Mouse (Mus musculus): Measurements from ENCODE around the gene Xcr1. TPM values are rescaled to one million over a fixed set of nuclear protein-coding genes. Genes with fewer than 3 reads are reported as not detected.

Xcr1 gene
- 0.53 TPM for polyA plus RNA-seq (2014; fragmentation: Illumina TruSeq; extraction: RNeasy Lipid Tissue Mini Kit (QIAGEN cat#74804); ENCODE audit: insufficient read depth, low read depth, low replicate concordance)

GRCm38 (mm10) chr9:123861929-123862328 is at the start of gene Xcr1:
Gene Xcr1, minus strand, starts transcription at chr9:123862029.

GRCm38 (mm10) chr9:123851713-123852448 is 9.9 kb downstream of the Xcr1 start, which contains the start of gene Fyco1:
Gene Fyco1, minus strand, starts transcription at chr9:123851899.

GRCm38 (mm10) chr9:123806267-123806666 is 55.6 kb downstream of the Xcr1 start, which contains the start of gene Cxcr6:
Gene Cxcr6, plus strand, starts transcription at chr9:123806475.

Other genes starting within 250 kb of the Xcr1 start
- gene Slc6a20b, start 229.5 kb downstream of the Xcr1 start, polyA plus RNA-seq (2014; fragmentation: Illumina TruSeq; extraction: RNeasy Lipid Tissue Mini Kit (QIAGEN cat#74804); ENCODE audit: insufficient read depth, low read depth, low replicate concordance) = not detected
- 1.1 TPM for gene Ccr9, start 183.6 kb downstream of the Xcr1 start, polyA plus RNA-seq (2014; fragmentation: Illumina TruSeq; extraction: RNeasy Lipid Tissue Mini Kit (QIAGEN cat#74804); ENCODE audit: insufficient read depth, low read depth, low replicate concordance)
- gene Slc6a20a, start 183.1 kb downstream of the Xcr1 start, polyA plus RNA-seq (2014; fragmentation: Illumina TruSeq; extraction: RNeasy Lipid Tissue Mini Kit (QIAGEN cat#74804); ENCODE audit: insufficient read depth, low read depth, low replicate concordance) = 1.4 TPM
- gene Lztfl1, start 144.3 kb downstream of the Xcr1 start, polyA plus RNA-seq (2014; fragmentation: Illumina TruSeq; extraction: RNeasy Lipid Tissue Mini Kit (QIAGEN cat#74804); ENCODE audit: insufficient read depth, low read depth, low replicate concordance) = 17.2 TPM
- 4.9 TPM for gene Cxcr6, start 55.6 kb downstream of the Xcr1 start, polyA plus RNA-seq (2014; fragmentation: Illumina TruSeq; extraction: RNeasy Lipid Tissue Mini Kit (QIAGEN cat#74804); ENCODE audit: insufficient read depth, low read depth, low replicate concordance)
- gene Fyco1, start 10.1 kb downstream of the Xcr1 start, polyA plus RNA-seq (2014; fragmentation: Illumina TruSeq; extraction: RNeasy Lipid Tissue Mini Kit (QIAGEN cat#74804); ENCODE audit: insufficient read depth, low read depth, low replicate concordance) = 6.7 TPM
- gene Ccr1, start 106.7 kb upstream of the Xcr1 start, polyA plus RNA-seq (2014; fragmentation: Illumina TruSeq; extraction: RNeasy Lipid Tissue Mini Kit (QIAGEN cat#74804); ENCODE audit: insufficient read depth, low read depth, low replicate concordance) = 6.5 TPM
- gene Ccr1l1, start 116.4 kb upstream of the Xcr1 start, polyA plus RNA-seq (2014; fragmentation: Illumina TruSeq; extraction: RNeasy Lipid Tissue Mini Kit (QIAGEN cat#74804); ENCODE audit: insufficient read depth, low read depth, low replicate concordance) = not detected
- gene Ccr3, start 159.9 kb upstream of the Xcr1 start, polyA plus RNA-seq (2014; fragmentation: Illumina TruSeq; extraction: RNeasy Lipid Tissue Mini Kit (QIAGEN cat#74804); ENCODE audit: insufficient read depth, low read depth, low replicate concordance) = 0.77 TPM
- gene Ccr2, start 239.9 kb upstream of the Xcr1 start, polyA plus RNA-seq (2014; fragmentation: Illumina TruSeq; extraction: RNeasy Lipid Tissue Mini Kit (QIAGEN cat#74804); ENCODE audit: insufficient read depth, low read depth, low replicate concordance) = 14.0 TPM